Mouse (Mus musculus) urinary bladder, postnatal 4 days (tissue): ENCODE measurements at regions not wholly inside any gene's neighbourhood (a gene's known extent, or its start where the extent isn't known, plus 50 kb on each side); places are given as distances from the start of the nearest gene placed in this dataset.

Experiments used
- DNase-seq, 2 experiments: peaks; one replicate each; pipeline ENCODE4 v3.0.0; 2021 to 2022; ENCODE audit warnings: low spot score in 2 of 2

DNA sequence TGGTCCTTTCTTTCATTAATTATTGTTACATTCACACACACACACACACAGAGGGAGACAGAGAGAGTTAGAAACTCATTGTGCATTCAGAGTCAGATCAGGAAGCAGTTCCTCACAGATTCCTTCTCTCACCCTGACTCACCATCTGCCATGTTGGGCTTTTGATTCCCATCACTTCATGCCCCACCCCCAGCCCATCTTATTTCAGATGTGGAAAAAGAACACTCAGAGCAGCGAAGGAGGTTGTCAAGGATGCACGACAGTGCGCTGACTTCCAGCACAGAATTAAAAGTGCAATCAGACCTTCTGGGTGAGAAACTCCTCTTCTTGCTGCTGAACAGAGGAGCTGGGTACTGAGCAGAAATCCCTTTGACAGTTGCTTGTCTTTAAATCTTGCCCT lies 438.8 kb upstream of the Kdm8 start:
- no peak for DNase-seq

- no peak for DNase-seq
Observed at GRCm38 (mm10) chr7:125019259-125019658, 425.2 kb upstream of the Kdm8 start.

DNA sequence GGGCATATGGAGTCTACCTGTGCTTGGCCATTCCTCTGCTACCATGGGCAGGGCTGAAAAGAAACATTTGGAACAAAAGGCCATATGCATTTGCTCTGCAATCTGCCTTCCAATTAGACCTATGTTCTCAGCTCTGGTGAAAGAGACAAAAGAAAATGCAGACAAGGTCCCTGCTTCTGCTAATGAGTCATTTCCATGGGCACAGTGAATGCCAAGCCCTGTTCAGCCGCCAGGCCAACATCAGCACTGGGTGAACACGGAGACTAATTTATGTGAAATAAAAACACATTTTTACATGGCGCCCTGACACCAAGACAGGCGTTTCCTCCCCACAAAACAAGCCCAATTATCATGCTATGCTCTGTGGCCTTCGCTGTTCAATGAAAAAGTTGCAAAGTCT lies 419.5 kb upstream of the Kdm8 start:
- DNase-seq = no peak

- no peak for DNase-seq
Observed at GRCm38 (mm10) chr7:125033778-125034177, 410.7 kb upstream of the Kdm8 start.

- no peak for DNase-seq
Observed at GRCm38 (mm10) chr7:125034196-125034595, 410.3 kb upstream of the Kdm8 start.

DNA sequence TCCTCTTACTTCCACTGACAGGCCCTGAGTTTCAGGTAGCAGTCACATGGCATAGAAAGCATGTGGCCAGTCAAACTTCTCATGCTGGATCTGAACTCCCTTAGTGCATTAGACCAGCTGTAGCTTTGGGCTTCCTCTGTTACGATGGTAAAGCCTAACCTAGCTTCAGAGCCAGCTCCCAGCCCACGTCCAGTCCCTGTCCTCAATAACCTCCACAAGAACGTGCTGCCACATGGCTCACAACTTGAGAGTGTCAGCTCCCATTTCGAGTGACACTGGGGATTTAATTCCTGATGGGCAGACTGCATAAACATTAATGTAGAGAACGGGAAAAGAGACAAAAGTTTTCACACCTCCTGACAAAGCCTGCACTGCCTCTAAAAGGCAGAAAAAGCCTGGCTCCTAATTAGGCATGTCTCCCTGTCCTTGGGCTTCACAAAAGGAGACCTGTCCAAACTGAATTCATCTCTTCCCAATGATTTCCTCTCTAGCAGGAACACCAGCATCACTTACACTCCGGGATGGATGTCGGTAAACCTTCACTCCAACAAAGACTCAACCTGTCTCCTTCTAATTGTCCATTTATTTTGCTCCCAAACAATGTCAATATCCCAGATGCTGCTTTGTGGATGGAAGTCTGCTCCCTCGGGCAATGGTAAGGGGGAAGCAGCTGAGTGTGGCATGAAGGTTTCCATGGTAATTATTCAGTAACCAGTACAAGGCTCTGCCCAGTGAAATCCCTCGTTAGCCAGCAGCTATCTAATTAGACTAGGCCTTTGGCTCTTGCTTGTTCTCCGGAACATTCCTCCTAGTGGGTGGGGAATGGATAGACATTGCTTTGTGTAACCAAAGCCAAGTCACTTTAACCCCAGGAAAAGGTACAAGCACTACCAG lies 408.1 kb upstream of the Kdm8 start:
- DNase-seq = no peak

- DNase-seq = no peak
Observed at GRCm38 (mm10) chr7:125038840-125039239, 405.6 kb upstream of the Kdm8 start.

- DNase-seq = no peak
Observed at GRCm38 (mm10) chr7:125055951-125056625, 388.4 kb upstream of the Kdm8 start.

GRCm38 (mm10) chr7:125102464-125102863 lies 342.0 kb upstream of the Kdm8 start:
- DNase-seq = no peak

GRCm38 (mm10) chr7:125104011-125104410 lies 340.5 kb upstream of the Kdm8 start:
- DNase-seq = no peak

- DNase-seq = no peak
Observed at GRCm38 (mm10) chr7:125112820-125113273, 331.6 kb upstream of the Kdm8 start.

- DNase-seq = no peak
Observed at GRCm38 (mm10) chr7:125115322-125115996, 329.0 kb upstream of the Kdm8 start.

GRCm38 (mm10) chr7:125117173-125117572 lies 327.3 kb upstream of the Kdm8 start:
- DNase-seq = no peak

DNA sequence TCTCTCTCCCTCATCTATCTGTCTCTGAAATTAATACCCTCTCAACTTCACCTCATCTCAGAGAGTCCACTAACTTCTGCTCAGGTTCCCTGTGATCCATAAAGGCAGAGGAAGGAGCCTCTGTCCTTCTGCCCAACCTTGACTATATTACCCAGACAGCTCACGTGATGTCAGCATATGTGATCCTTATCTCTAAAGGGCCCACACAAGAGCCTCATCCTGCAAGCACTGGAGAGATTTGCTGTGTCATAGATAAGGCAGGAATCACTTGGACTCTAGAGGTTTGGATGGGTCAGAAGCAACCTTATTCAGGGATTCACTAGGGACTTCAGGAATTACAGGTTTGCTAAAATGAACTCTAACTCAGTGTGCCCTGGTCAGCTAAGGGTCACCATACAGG lies 315.3 kb upstream of the Kdm8 start:
- DNase-seq = no peak

DNA sequence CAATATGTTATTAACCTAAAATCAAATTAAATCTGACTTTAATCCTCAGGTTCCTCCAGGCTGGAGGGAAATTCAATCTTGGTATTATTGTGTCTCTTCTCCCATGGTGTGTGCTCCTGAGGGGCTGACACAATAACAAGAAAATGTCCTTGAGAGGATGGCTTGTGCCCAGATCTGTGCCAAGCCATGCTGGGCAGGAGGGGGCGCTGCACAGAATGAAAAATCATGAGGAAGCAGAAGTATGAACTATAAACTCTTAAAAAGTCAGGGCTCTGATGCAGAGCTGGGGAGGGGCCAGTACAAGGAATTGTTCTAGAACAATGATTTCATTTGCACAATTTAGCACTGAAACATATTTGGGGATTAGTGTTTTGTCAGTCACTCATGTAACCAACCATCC lies 312.5 kb upstream of the Kdm8 start:
- no peak for DNase-seq

- DNase-seq = no peak
Observed at GRCm38 (mm10) chr7:125138607-125139006, 305.9 kb upstream of the Kdm8 start.

DNA sequence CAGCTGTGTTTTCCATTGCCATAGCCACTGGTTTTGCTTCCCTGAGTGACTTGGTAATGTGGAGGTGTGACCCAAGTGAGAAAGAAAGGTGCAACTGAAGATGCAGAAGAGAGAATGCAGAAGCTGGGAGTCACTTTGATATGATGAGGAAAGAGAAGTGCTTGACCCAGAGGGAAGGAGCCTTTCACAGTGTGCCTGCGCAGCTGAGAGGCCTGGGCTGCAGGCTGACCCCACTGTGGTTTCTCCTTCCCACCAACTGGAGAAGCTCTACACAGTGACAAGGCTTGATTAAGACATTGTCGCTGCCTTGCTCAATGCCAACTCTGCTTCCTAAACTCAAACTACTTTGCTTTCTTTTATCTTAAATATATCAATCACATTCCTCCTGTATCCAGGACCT lies 305.3 kb upstream of the Kdm8 start:
- no peak for DNase-seq

DNA sequence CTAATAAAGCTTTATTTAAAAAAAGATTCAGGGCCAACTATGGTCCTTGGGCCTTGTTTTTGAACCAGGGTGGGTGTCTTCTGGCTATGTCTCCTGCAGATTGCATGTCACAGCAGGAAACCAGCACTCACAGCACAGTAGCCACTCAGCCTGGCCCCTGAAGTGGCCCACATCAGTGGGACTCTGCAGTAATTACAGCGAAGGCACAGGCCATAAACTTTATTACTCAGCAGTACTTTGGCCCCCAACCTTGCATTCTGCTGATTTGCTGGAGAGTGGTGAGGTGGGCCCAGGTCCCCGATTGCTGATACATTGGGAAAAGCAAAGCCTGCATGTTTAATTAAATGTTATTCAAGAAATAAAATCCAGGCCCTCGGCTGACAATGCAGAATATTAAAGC lies 303.6 kb upstream of the Kdm8 start:
- no peak for DNase-seq

- DNase-seq = no peak
Observed at GRCm38 (mm10) chr7:125141864-125142263, 302.6 kb upstream of the Kdm8 start.

- no peak for DNase-seq
Observed at GRCm38 (mm10) chr7:125146025-125146424, 298.5 kb upstream of the Kdm8 start.

- no peak for DNase-seq
Observed at GRCm38 (mm10) chr7:125149151-125149550, 295.3 kb upstream of the Kdm8 start.

- DNase-seq = no peak
Observed at GRCm38 (mm10) chr7:125149740-125150139, 294.7 kb upstream of the Kdm8 start.

GRCm38 (mm10) chr7:125152281-125152680 lies 292.2 kb upstream of the Kdm8 start:
- DNase-seq = no peak
